Mouse (Mus musculus) myocyte (in vitro differentiated cells): Measurements from ENCODE around the gene Sgpp1. TPM values are rescaled to one million over a fixed set of nuclear protein-coding genes. Genes with fewer than 3 reads are reported as not detected.

Source experiments
- H3K27me3 ChIP-seq: one replicate; pipeline ENCODE4 v1.6.1; 2011; ENCODE audit not compliant: control insufficient read depth, insufficient read depth, insufficient read length
- H3K36me3 ChIP-seq: one replicate; pipeline ENCODE4 v1.6.1; 2011; ENCODE audit not compliant: control insufficient read depth, insufficient read depth
- H3K4me2 ChIP-seq: one replicate; pipeline ENCODE4 v1.6.1; 2011; ENCODE audit warnings: low read depth, control low read depth
- H3K4me3 ChIP-seq: one replicate; pipeline ENCODE4 v1.5.1; 2011; ENCODE audit warnings: mild to moderate bottlenecking, control low read depth, moderate library complexity
- H3K79me2 ChIP-seq: one replicate; pipeline ENCODE4 v1.6.1; 2011; ENCODE audit not compliant: control insufficient read depth, insufficient read depth
- H3ac ChIP-seq: one replicate; pipeline ENCODE4 v1.6.1; 2011; ENCODE audit not compliant: control insufficient read depth, insufficient read length
- CEBPB ChIP-seq: IDR thresholded peaks from 2 replicates; pipeline ENCODE4 v1.6.1; 2011; ENCODE audit warnings: mild to moderate bottlenecking, moderate library complexity; ENCODE audit not compliant: poor library complexity, insufficient read depth, severe bottlenecking
- E2F4 ChIP-seq: IDR thresholded peaks from one replicate; pipeline ENCODE4 v1.6.1; 2011; ENCODE audit warnings: mild to moderate bottlenecking, control low read depth, moderate library complexity; ENCODE audit not compliant: insufficient read depth
- MAX ChIP-seq: IDR thresholded peaks from one replicate; pipeline ENCODE4 v1.6.1; 2011; ENCODE audit warnings: low read depth, mild to moderate bottlenecking, control low read depth
- MYOD1 ChIP-seq, 3 experiments: IDR thresholded peaks; one replicate each; pipeline ENCODE4 v1.6.1; 2011; ENCODE audit warnings: control low read depth in 2 of 3, low read depth in 2 of 3, mild to moderate bottlenecking in 2 of 3, moderate library complexity in 1 of 3; ENCODE audit not compliant: insufficient read length in 2 of 3, control insufficient read depth in 1 of 3
- MYOG ChIP-seq, 3 experiments: IDR thresholded peaks; one replicate each; pipeline ENCODE4 v1.6.1; 2011; ENCODE audit warnings: control low read depth in 2 of 3, low read depth in 2 of 3, mild to moderate bottlenecking in 2 of 3; ENCODE audit not compliant: insufficient read length in 2 of 3, control insufficient read depth in 1 of 3, insufficient read depth in 1 of 3
- POLR2A ChIP-seq: IDR thresholded peaks from one replicate; pipeline ENCODE4 v1.6.1; 2011; ENCODE audit warnings: low read depth, mild to moderate bottlenecking, control low read depth, moderate library complexity; ENCODE audit not compliant: insufficient read length
- POLR2AphosphoS2 ChIP-seq: IDR thresholded peaks from one replicate; pipeline ENCODE4 v1.6.1; 2011; ENCODE audit warnings: low read depth, control low read depth; ENCODE audit not compliant: insufficient read length
- REST ChIP-seq: IDR thresholded peaks from one replicate; pipeline ENCODE4 v1.6.1; 2011; ENCODE audit warnings: mild to moderate bottlenecking, control low read depth, moderate library complexity; ENCODE audit not compliant: insufficient read depth, insufficient read length
- SRF ChIP-seq: IDR thresholded peaks from one replicate; pipeline ENCODE4 v1.6.1; 2011; ENCODE audit warnings: low read depth; ENCODE audit not compliant: control insufficient read depth, insufficient read length
- TCF12 ChIP-seq: IDR thresholded peaks from one replicate; pipeline ENCODE4 v1.6.1; 2011; ENCODE audit warnings: mild to moderate bottlenecking, control low read depth; ENCODE audit not compliant: poor library complexity, insufficient read depth, severe bottlenecking
- TCF3 ChIP-seq: IDR thresholded peaks from one replicate; pipeline ENCODE4 v1.6.1; 2011; ENCODE audit warnings: low read depth, control low read depth; ENCODE audit not compliant: insufficient read length
- USF1 ChIP-seq: IDR thresholded peaks from one replicate; pipeline ENCODE4 v1.6.1; 2011; ENCODE audit warnings: low read depth, mild to moderate bottlenecking, control low read depth, moderate library complexity
- polyA plus RNA-seq: library from polyadenylated mRNA; unstranded; fragments of >200 nt; fragmentation: generic; extraction: Trizol; gene quantifications from one replicate; pipeline ENCODE4 v1.2.1, GENCODE M21; 2012; ENCODE audit warnings: missing spikeins

Gene Sgpp1
- polyA plus RNA-seq, 1 experiment = 4.9 TPM

DNA sequence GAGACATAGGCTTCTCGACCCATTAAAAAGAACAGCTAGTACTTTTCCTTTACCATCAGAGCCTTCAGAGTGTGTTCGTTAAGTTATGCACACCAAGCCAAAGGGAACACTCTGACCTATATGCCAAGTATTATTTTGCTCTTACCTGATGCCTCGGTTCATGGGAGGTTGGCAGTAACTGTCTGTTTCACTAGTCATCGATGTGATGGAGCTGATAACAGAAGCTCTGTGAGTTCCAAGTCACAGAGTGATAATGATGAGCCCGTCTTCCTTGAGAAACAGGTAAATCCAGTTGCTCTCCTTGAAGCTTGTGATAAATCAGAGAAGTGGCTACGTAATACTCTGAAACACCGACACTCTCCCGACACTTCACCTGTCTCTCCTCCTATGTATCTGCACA lies 18.2 kb upstream of the Sgpp1 start:
- no peak for TF ChIP-seq E2F4
- no peak for TF ChIP-seq CEBPB
- TF ChIP-seq MYOD1 (IDR thresholded peaks at IDR 0.05; ENCODE audit: control insufficient read depth in 1 of 3, insufficient read length in 2 of 3, low read depth in 2 of 3) = no peak
- no peak for TF ChIP-seq SRF
- TF ChIP-seq TCF12 = no peak
- no peak for TF ChIP-seq TCF3
- TF ChIP-seq MAX = no peak
- TF ChIP-seq POLR2A = no peak
- no peak for TF ChIP-seq REST
- TF ChIP-seq USF1 = no peak
- TF ChIP-seq MYOG (IDR thresholded peaks at IDR 0.05; ENCODE audit: control insufficient read depth in 1 of 3, insufficient read depth in 1 of 3, insufficient read length in 2 of 3, low read depth in 2 of 3) = no peak
- no peak for TF ChIP-seq POLR2AphosphoS2
- Histone ChIP-seq H3K4me2 (no peak overlapping the region), H3K36me3 (no peaks in the 10 kb centered on the region), H3K79me2 (no peaks in the 10 kb centered on the region), H3ac (no peak overlapping the region), H3K27me3 (no peaks in the 10 kb centered on the region), H3K4me3 (no peak overlapping the region)

- H3K79me2 ChIP-seq = no peaks in the 10 kb centered on the region
- no peak overlapping the region for H3ac ChIP-seq
- TF ChIP-seq E2F4 (no peak), REST (no peak), CEBPB (no peak), POLR2AphosphoS2 (no peak), USF1 (no peak), POLR2A (no peak), TCF3 (no peak), TCF12 (no peak), MAX (no peak), MYOD1 (IDR thresholded peaks at IDR 0.05; ENCODE audit: control insufficient read depth in 1 of 3, insufficient read length in 2 of 3, low read depth in 2 of 3) (no peak), MYOG (IDR thresholded peaks at IDR 0.05; ENCODE audit: control insufficient read depth in 1 of 3, insufficient read depth in 1 of 3, insufficient read length in 2 of 3, low read depth in 2 of 3) (no peak), SRF (no peak)
- no peaks in the 10 kb centered on the region for H3K27me3 ChIP-seq
- H3K4me3 ChIP-seq = no peak overlapping the region
- no peak overlapping the region for H3K4me2 ChIP-seq
- H3K36me3 ChIP-seq = no peaks in the 10 kb centered on the region
These were observed 16.5 kb upstream of the Sgpp1 start for GRCm38 (mm10) chr12:75752077-75752476.

- Histone ChIP-seq H3K36me3 (no peaks in the 10 kb centered on the region), H3K4me2 (no peak overlapping the region), H3K4me3 (no peak overlapping the region), H3ac (no peak overlapping the region), H3K27me3 (no peaks in the 10 kb centered on the region), H3K79me2 (no peaks in the 10 kb centered on the region)
- TF ChIP-seq CEBPB = no peak
- no peak for TF ChIP-seq MYOD1 (IDR thresholded peaks at IDR 0.05; ENCODE audit: control insufficient read depth in 1 of 3, insufficient read length in 2 of 3, low read depth in 2 of 3)
- no peak for TF ChIP-seq TCF12
- TF ChIP-seq USF1 = no peak
- no peak for TF ChIP-seq TCF3
- TF ChIP-seq E2F4 = no peak
- TF ChIP-seq REST = no peak
- TF ChIP-seq POLR2AphosphoS2 = no peak
- TF ChIP-seq POLR2A = no peak
- TF ChIP-seq MYOG (IDR thresholded peaks at IDR 0.05; ENCODE audit: control insufficient read depth in 1 of 3, insufficient read depth in 1 of 3, insufficient read length in 2 of 3, low read depth in 2 of 3) = no peak
- TF ChIP-seq SRF = no peak
- TF ChIP-seq MAX = no peak
These were observed 13.0 kb upstream of the Sgpp1 start for GRCm38 (mm10) chr12:75748574-75748973.

- Histone ChIP-seq H3K27me3 (no peaks in the 10 kb centered on the region), H3K4me2 (no peak overlapping the region), H3K36me3 (no peaks in the 10 kb centered on the region), H3K4me3 (no peak overlapping the region), H3ac (no peak overlapping the region), H3K79me2 (no peaks in the 10 kb centered on the region)
- TF ChIP-seq TCF12 = no peak
These were observed 10.3 kb upstream of the Sgpp1 start for GRCm38 (mm10) chr12:75745697-75746290.

- Histone ChIP-seq H3ac (no peak overlapping the region), H3K36me3 (no peaks in the 10 kb centered on the region), H3K4me2 (no peak overlapping the region), H3K27me3 (no peaks in the 10 kb centered on the region), H3K79me2 (no peaks in the 10 kb centered on the region), H3K4me3 (no peak overlapping the region)
- TF ChIP-seq TCF12 = no peak
These were observed 6.6 kb upstream of the Sgpp1 start for GRCm38 (mm10) chr12:75742101-75742500.
